10 mouse cellular contexts compared by ENCODE assay signal in the genomic region with DNA sequence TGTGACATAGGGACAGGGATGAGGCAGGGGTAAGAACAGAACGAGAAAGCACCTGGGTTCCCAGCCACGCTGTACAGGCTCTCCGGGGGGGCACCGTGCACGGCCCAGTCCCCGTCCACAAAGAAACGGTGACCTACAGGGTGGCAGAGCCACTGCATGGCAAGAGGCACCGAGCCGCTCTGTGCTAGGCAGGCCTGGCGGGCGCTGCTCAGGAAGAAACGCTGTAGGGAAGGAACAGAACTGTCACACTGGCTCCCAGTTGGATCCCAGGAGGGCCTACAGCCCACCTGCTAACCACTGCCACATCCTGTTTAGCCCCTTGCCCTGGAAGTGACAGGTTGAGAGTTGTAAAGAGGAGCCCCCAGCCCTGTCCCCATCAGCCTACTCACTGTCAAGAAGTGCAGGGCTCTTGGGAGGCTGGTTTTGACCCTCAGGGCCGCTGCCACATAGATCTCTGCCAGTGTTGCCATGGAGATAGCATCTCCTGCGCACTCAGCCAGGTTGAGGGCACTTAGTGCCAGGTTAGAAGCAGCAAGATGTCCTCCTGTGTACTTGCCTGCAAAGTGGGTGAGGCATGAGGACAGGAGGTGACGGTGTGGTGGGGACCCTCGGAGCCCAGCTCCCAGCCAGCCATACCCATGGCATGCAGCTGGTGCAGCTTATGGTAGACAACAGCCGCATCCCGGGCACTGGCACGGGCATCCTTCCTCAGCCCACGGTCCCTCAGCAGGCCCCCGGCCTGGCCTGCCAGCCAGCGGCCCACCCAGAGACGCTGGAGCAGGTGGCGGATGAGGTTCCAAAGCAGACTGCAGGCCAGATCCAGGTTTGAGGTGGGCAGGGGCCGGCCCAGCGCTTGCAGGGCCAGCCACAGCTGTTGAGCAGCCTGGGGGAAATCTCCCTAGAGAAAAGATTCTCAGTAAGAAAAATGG. TPM values are rescaled to one million over a fixed set of nuclear protein-coding genes. Genes with fewer than 3 reads are reported as not detected.
DNase-seq lines count a peak whose midpoint lies in the region; ATAC-seq and TF ChIP-seq lines count a peak whose summit lies in the region.
"Had no signal": no experiment of that assay in that cellular context is flagged by ENCODE, and none has a peak within 500 bp of the region (broad histone marks: within the 10 kb centered on the region; RNA-seq: fewer than 3 reads in every experiment).

No protein-coding gene starts in this region.

- WGBS in forebrain, embryonic 12.5 days = 94% methylated on average over 26 of the region's 26 CpGs
- 90% methylated on average over 26 of the region's 26 CpGs for WGBS in intestine, postnatal 0 days

- no peak for ATAC-seq in G1E (ENCODE audit: extremely low read depth, insufficient number of reproducible peaks, low FRiP score, poor library complexity, severe bottlenecking)
- 0 out of 2 replicates have a peak, but pooled peaks have one; percentile 45 for ATAC-seq in cerebellum, adult (ENCODE audit: insufficient number of reproducible peaks, low FRiP score, low TSS enrichment)
- ATAC-seq in forebrain, embryonic 12.5 days (ENCODE audit: low FRiP score) = no peak
- no peak for ATAC-seq in intestine, postnatal 0 days

- H3K27me3 ChIP-seq in G1E (ENCODE audit: insufficient read depth, low read length) = no peaks in the 10 kb centered on the region; the same call in 1 of the 2 replicates
- no peaks in the 10 kb centered on the region for H3K27me3 ChIP-seq in forebrain, embryonic 12.5 days
- no peaks in the 10 kb centered on the region for H3K27me3 ChIP-seq in intestine, postnatal 0 days (replicated peaks; ENCODE audit: control insufficient read depth, insufficient read depth, low read length)

- TF ChIP-seq CTCF in G1E (IDR thresholded peaks at IDR 0.05; ENCODE audit: low read depth, low read length) = no peak
- TF ChIP-seq CTCF in intestine, postnatal 0 days (IDR thresholded peaks at IDR 0.05; ENCODE audit: low read depth) = no peak

- no peak for DNase-seq in G1E (ENCODE audit: low spot score)
- no peak for DNase-seq in adrenal gland, postnatal 25 days
- DNase-seq in frontal cortex, postnatal 25 days (ENCODE audit: low spot score in 2 of 2) = no peak
- DNase-seq in gastrocnemius, adult 8-10 months (ENCODE audit: low spot score in 2 of 2) = no peak
- DNase-seq: spleen, adult 18-20 months; thymus, adult 18-20 months had no signal

- H3K4me2 ChIP-seq in forebrain, embryonic 12.5 days = no peak overlapping the region
- H3K4me2 ChIP-seq in intestine, postnatal 0 days (replicated peaks; ENCODE audit: low read depth) = no peak overlapping the region

- H3K4me3 ChIP-seq in G1E (ENCODE audit: low read depth, low read length) = 0 out of 2 replicates have a peak overlapping the region, but pooled peaks have one; percentile 1
- no peak overlapping the region for H3K4me3 ChIP-seq in forebrain, embryonic 12.5 days (replicated peaks)
- no peak overlapping the region for H3K4me3 ChIP-seq in intestine, postnatal 0 days (ENCODE audit: low read depth, low read length)
- H3K4me3 ChIP-seq: erythroblast, embryonic 14.5 days had no signal

- H3K9me3 ChIP-seq in G1E (replicated peaks) = no peaks in the 10 kb centered on the region
- H3K9me3 ChIP-seq in forebrain, embryonic 12.5 days = no peaks in the 10 kb centered on the region
- H3K9me3 ChIP-seq in intestine, postnatal 0 days (ENCODE audit: control insufficient read depth) = no peaks in the 10 kb centered on the region

- H3K4me1 ChIP-seq in G1E (ENCODE audit: insufficient read depth, low read depth, low read length) = peaks cover 91% of the 10 kb centered on the region
- peaks cover 29% of the 10 kb centered on the region for H3K4me1 ChIP-seq in forebrain, embryonic 12.5 days
- H3K4me1 ChIP-seq in intestine, postnatal 0 days (replicated peaks; ENCODE audit: control insufficient read depth, insufficient read depth, low read length) = no peaks in the 10 kb centered on the region

- H3K36me3 ChIP-seq in G1E (replicated peaks) = peaks cover 99% of the 10 kb centered on the region
- peaks cover 91% of the 10 kb centered on the region for H3K36me3 ChIP-seq in forebrain, embryonic 12.5 days (replicated peaks)
- H3K36me3 ChIP-seq in intestine, postnatal 0 days (ENCODE audit: control insufficient read depth, insufficient read depth) = peaks cover 90% of the 10 kb centered on the region

- no peak overlapping the region for H3K9ac ChIP-seq in forebrain, embryonic 12.5 days
- H3K9ac ChIP-seq in intestine, postnatal 0 days (ENCODE audit: low read depth, low read length) = no peak overlapping the region

- peak overlapping the region; percentile 56 for H3K27ac ChIP-seq in forebrain, embryonic 12.5 days
- peak overlapping the region; percentile 41; the same call in 1 of the 2 replicates for H3K27ac ChIP-seq in intestine, postnatal 0 days (ENCODE audit: low read depth, low read length)

RNA-seq across cellular contexts. Expression of gene Srebf1, which starts 19.4 kb away (rescaled TPM):
- 79.4 and 137 TPM in 2 replicates for total RNA-seq in G1E (2014; fragmentation: Nextera tagmentation)
- total RNA-seq in G1E (2017) = 64.4 and 66.8 TPM in 2 replicates
- 276 and 322 TPM in 2 replicates for polyA plus RNA-seq in G1E (2012)
- polyA plus RNA-seq in forebrain, embryonic 12.5 days (2016; fragmentation: Nextera tagmentation; extraction: Ambion mirVana) = 58.0 and 58.1 TPM in 2 replicates
- 86.9 and 88.1 TPM in 2 replicates for polyA plus RNA-seq in intestine, postnatal 0 days (2015; fragmentation: Nextera tagmentation; extraction: Ambion mirVana)
- total RNA-seq in adrenal gland, postnatal 25 days (2021) = 125 and 160 TPM in 2 replicates
- 10 to 100 TPM; 35.4 to 57.5 (median 43.5) TPM for total RNA-seq in gastrocnemius, adult 8-10 months (2022)
